Mouse (Mus musculus) embryonic fibroblast, embryonic 13.5 days (primary cell): ENCODE data around the gene Top3a.

Source experiments
- CTCF ChIP-seq: IDR thresholded peaks from 2 replicates; pipeline ENCODE4 v1.5.1; 2011; ENCODE audit warnings: mild to moderate bottlenecking, control low read depth, low read length, moderate library complexity, borderline replicate concordance; ENCODE audit not compliant: insufficient read depth
- POLR2A ChIP-seq: IDR thresholded peaks from 2 replicates; pipeline ENCODE4 v1.6.1; 2011; ENCODE audit warnings: low read depth, mild to moderate bottlenecking, control low read depth, low read length, moderate library complexity

DNA sequence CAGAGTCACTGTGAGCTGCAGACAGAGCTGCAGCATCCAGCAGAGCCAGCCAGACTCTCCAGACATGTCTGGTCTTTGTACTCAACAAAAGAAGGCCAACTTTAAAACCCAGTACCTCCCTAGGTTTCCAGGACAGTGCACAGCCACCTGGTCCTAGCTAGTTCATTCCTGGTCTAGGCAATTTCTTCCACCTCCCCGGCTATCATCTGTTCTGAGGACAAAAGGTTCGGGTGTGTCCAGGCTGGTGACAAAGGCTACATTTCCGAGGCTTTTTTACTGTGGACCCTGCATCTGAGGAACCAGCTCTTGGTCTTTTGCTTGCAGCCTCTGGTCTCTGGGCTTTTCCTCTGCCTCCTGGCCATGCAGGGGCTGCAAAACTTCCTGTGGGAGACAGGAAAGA, 36.8 kb downstream of the Top3a start:
- no peak for TF ChIP-seq POLR2A
- no peak for TF ChIP-seq CTCF
